Mouse (Mus musculus) ES-E14 (cell line): ENCODE measurements around the gene Fads1. TPM values are rescaled to one million over a fixed set of nuclear protein-coding genes. Genes with fewer than 3 reads are reported as not detected.

Experiments
- DNase-seq: peaks from one replicate; pipeline ENCODE4 v3.0.0-alpha.2; 2013; ENCODE audit warnings: low read depth, low spot score
- H3K27ac ChIP-seq: 2 replicates; pipeline ENCODE4 v1.5.1; 2012; ENCODE audit warnings: low read depth, mild to moderate bottlenecking, low read length, moderate library complexity, mixed read lengths; ENCODE audit not compliant: poor library complexity, insufficient read depth, severe bottlenecking
- H3K36me3 ChIP-seq: 2 replicates; pipeline ENCODE4 v1.6.1; 2012; ENCODE audit warnings: mild to moderate bottlenecking, low read length, moderate library complexity, mixed read lengths; ENCODE audit not compliant: control insufficient read depth, poor library complexity, insufficient read depth, severe bottlenecking
- H3K4me1 ChIP-seq, 2 experiments: fragments of 150-350 bp in 1 of 2; sonication (generic) in 1 of 2; 2 replicates each; pipeline ENCODE4 v1.6.1; 2012; ENCODE audit warnings: low read length in 2 of 2, mild to moderate bottlenecking in 1 of 2, mixed read lengths in 1 of 2; ENCODE audit not compliant: control insufficient read depth in 2 of 2, insufficient read depth in 2 of 2, poor library complexity in 1 of 2
- H3K4me3 ChIP-seq, 2 experiments: fragments of 150-350 bp in 1 of 2; sonication (generic) in 1 of 2; 2 replicates each; pipeline ENCODE4 v1.5.1; 2012; ENCODE audit warnings: low read length in 2 of 2, low read depth in 1 of 2, mild to moderate bottlenecking in 1 of 2, mixed read lengths in 1 of 2; ENCODE audit not compliant: insufficient read depth in 1 of 2, poor library complexity in 1 of 2, severe bottlenecking in 1 of 2
- H3K9ac ChIP-seq: 2 replicates; pipeline ENCODE4 v1.6.1; 2012; ENCODE audit warnings: low read depth, mild to moderate bottlenecking, low read length, mixed read lengths; ENCODE audit not compliant: poor library complexity, insufficient read depth, severe bottlenecking
- H3K9me3 ChIP-seq: fragments of 150-350 bp; sonication (generic); 2 replicates; pipeline ENCODE4 v1.6.1; 2012; ENCODE audit warnings: low read depth, mild to moderate bottlenecking, low read length; ENCODE audit not compliant: control insufficient read depth, insufficient read depth
- CHD2 ChIP-seq: IDR thresholded peaks from 2 replicates; pipeline ENCODE4 v1.6.1; 2014; ENCODE audit warnings: mild to moderate bottlenecking, low read depth, low read length, inconsistent platforms
- HCFC1 ChIP-seq: IDR thresholded peaks from 2 replicates; pipeline ENCODE4 v1.6.1; 2012; ENCODE audit warnings: low read length, inconsistent platforms, borderline replicate concordance; ENCODE audit not compliant: insufficient read depth
- MAFK ChIP-seq: IDR thresholded peaks from 2 replicates; pipeline ENCODE4 v1.6.1; 2014; ENCODE audit warnings: mild to moderate bottlenecking, low read depth, low read length, inconsistent platforms; ENCODE audit not compliant: insufficient read depth
- ZC3H11A ChIP-seq: IDR thresholded peaks from 2 replicates; pipeline ENCODE4 v1.6.1; 2012; ENCODE audit warnings: low read depth, mild to moderate bottlenecking, inconsistent platforms, low read length, borderline replicate concordance
- ZNF384 ChIP-seq: IDR thresholded peaks from 2 replicates; pipeline ENCODE4 v1.6.1; 2012; ENCODE audit warnings: low read depth, low read length, inconsistent platforms
- in situ Hi-C, 2 experiments: fragments of 600-800 bp; cut with MboI; formaldehyde crosslinking; loops; one replicate each; pipeline ENCODE4 v1.15.1; 2025; ENCODE audit warnings: low sequenced_read_pairs in 2 of 2, inconsistent platforms in 1 of 2; ENCODE audit not compliant: unreplicated experiment in 2 of 2
- total RNA-seq: library from RNA; depleted of rRNA; stranded (reverse); fragments of 300-350 nt; gene quantifications from 2 replicates; pipeline ENCODE4 v1.2.3, GENCODE M21; 2012

Fads1 gene
- total RNA-seq, 1 experiment, result 47.4 TPM

DNA sequence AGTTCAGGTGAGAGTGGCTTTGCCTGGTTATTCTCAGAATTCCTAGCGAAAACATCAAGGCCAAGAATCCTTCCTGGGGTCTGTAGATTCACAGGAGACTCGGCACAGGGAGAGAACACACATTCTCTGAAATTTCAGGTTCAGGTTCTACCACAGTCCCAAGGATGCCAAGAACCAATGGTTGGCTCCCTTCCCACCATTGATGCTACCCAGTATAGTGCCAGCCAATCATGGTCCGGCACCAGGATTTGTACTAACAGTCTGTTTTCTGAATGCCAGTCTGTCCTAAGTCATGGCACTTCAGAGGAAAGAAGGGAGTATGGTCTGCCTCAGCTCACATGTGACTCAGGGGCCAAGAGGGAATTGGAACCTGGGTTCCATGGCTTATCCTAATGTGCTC is 3.2 kb downstream of the Fads1 start:
- DNase-seq, result no peak
- H3K9me3 ChIP-seq, result no peaks in the 10 kb centered on the region
- peaks cover 0 to 12% of the 10 kb centered on the region in 2 experiments; a peak in 2 of 4 replicates for H3K4me1 ChIP-seq
- H3K9ac ChIP-seq, result no peak overlapping the region
- H3K4me3 ChIP-seq, result no peak overlapping the region
- TF ChIP-seq ZNF384 (no peak), CHD2 (no peak), ZC3H11A (no peak), MAFK (no peak), HCFC1 (no peak)
- H3K27ac ChIP-seq, result no peak overlapping the region
- in situ Hi-C loops, result no loop called here
- H3K36me3 ChIP-seq, result peaks cover 38% of the 10 kb centered on the region

DNA sequence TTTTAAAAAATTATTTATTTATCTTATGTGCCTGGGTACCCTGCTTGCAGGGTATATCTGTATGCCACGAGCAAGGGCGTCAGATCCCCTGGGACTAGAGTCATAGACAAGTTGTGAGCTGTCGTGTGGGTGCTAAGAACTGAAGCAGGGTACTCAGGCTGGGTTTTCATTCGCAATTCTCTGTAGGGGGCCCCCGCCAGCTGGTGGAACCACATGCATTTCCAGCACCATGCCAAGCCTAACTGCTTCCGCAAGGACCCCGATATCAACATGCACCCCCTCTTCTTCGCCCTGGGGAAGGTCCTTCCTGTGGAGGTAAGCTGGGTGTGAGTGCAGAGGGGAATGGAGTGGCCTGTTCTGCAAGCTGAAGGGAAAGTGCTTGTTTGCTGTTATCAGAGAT is 3.9 kb downstream of the Fads1 start:
- DNase-seq, result no peak
- Histone ChIP-seq H3K4me3 (no peak overlapping the region), H3K9ac (no peak overlapping the region), H3K9me3 (no peaks in the 10 kb centered on the region), H3K4me1 (peaks cover 0 to 19% of the 10 kb centered on the region in 2 experiments; a peak in 2 of 4 replicates), H3K36me3 (peaks cover 41% of the 10 kb centered on the region), H3K27ac (no peak overlapping the region)
- TF ChIP-seq ZC3H11A (no peak), HCFC1 (no peak), CHD2 (no peak), ZNF384 (no peak), MAFK (no peak)
- in situ Hi-C loops, result no loop called here

DNA sequence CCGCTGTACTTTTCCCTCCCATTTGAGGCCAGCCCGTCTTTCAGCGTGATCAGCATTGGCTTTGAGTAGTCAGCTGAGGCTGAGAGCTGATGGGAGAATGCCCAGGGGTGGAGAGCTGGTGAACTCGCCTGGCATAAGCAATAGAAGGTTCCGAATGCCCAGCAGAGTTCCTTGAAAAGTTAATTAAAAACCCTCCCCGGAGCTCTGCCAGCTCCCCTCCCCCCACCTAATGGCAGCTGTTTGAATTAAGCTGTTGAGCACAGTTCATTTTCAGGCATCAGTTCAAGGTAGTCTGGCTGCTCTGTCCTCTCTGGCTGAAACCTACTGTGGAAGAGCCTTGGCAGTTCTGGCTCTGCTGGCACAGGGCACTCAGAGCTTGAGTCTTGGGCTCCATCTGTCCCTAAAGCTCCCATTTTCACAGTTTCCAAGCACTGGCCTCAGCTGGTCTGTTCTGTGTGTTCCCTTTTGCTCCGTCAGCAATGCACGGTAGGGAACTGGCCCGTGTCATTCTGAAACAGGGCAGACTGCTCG is 5.7 kb downstream of the Fads1 start:
- peaks cover 0 to 15% of the 10 kb centered on the region in 2 experiments; a peak in 2 of 4 replicates for H3K4me1 ChIP-seq
- in situ Hi-C loops, result no loop called here
- H3K4me3 ChIP-seq, result no peak overlapping the region
- no peak overlapping the region for H3K27ac ChIP-seq
- H3K36me3 ChIP-seq, result peaks cover 52% of the 10 kb centered on the region
- H3K9me3 ChIP-seq, result no peaks in the 10 kb centered on the region
- TF ChIP-seq ZNF384, result no peak
- TF ChIP-seq HCFC1, result no peak
- no peak for TF ChIP-seq MAFK
- TF ChIP-seq CHD2, result no peak
- no peak for TF ChIP-seq ZC3H11A
- no peak overlapping the region; the same call in 1 of the 2 replicates for H3K9ac ChIP-seq
- DNase-seq, result no peak

DNA sequence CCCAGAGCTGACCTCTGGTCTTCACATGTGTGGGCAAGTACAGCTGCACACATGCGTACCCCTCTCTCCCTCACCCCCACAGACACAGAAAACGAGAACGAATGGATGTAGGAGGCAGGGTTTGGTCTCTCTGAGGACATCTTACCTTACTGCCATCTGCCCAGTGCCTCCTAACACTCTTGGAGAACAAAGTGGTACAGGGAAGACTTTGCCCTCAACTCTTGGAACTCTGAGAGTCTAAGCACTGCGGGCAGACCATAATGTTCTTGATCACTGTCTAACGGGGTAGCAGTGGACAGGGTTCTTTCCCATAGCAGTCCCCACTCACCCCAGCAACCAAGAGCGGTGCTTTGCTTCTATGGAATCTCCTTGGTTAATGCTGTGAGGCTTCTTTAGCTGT is 6.3 kb downstream of the Fads1 start:
- no peak for TF ChIP-seq ZNF384
- TF ChIP-seq ZC3H11A, result no peak
- TF ChIP-seq CHD2, result no peak
- TF ChIP-seq MAFK, result no peak
- no peak for TF ChIP-seq HCFC1
- Histone ChIP-seq H3K9me3 (no peaks in the 10 kb centered on the region), H3K9ac (no peak overlapping the region), H3K4me3 (no peak overlapping the region), H3K27ac (no peak overlapping the region), H3K4me1 (peaks cover 0 to 13% of the 10 kb centered on the region in 2 experiments; a peak in 2 of 4 replicates), H3K36me3 (peaks cover 59% of the 10 kb centered on the region)
- DNase-seq, result no peak
- in situ Hi-C loops, result no loop called here

DNA sequence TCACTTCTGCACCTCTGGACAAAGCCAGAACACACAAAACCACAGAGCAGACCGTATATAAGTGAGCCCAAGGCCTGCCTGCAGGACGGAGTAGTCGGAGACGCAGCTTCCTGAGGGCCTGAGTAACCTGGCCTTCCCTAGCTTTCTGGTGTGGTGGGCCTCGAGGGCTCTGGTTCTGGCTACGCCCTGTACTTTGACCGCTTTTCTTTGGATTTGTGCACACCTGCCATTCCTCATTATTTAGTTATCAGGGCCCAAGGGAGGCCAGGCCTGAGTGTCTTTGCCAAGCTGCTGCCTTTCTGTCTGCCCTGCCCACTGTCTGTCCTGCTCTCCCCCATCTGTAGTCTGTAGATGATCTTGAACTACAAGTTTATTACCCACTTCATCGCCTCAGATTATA is 7.3 kb downstream of the Fads1 start:
- TF ChIP-seq HCFC1 (no peak), ZNF384 (no peak)
- no peak for DNase-seq
- Histone ChIP-seq H3K9ac (no peak overlapping the region), H3K27ac (no peak overlapping the region), H3K9me3 (no peaks in the 10 kb centered on the region), H3K36me3 (peaks cover 65% of the 10 kb centered on the region), H3K4me3 (no peak overlapping the region), H3K4me1 (peaks cover 0 to 7% of the 10 kb centered on the region in 2 experiments; a peak in 1 of 4 replicates)
- in situ Hi-C loops, result no loop called here
